ENCODE assay signal across 36 mouse cellular contexts in genomic region chr5:68033345-68033744, GRCm38 (mm10). TPM values are rescaled to one million over a fixed set of nuclear protein-coding genes. Genes with fewer than 3 reads are reported as not detected.
DNase-seq lines count a peak whose midpoint lies in the region; ATAC-seq and TF ChIP-seq lines count a peak whose summit lies in the region.
"Had no signal": no experiment of that assay in that cellular context is flagged by ENCODE, and none has a peak within 500 bp of the region (broad histone marks: within the 10 kb centered on the region; RNA-seq: fewer than 3 reads in every experiment).

No protein-coding gene starts in this region.

- H3K36me3 ChIP-seq in kidney, adult 2 months (ENCODE audit: control insufficient read depth, insufficient read depth, low read length): no peaks in the 10 kb centered on the region
- no peaks in the 10 kb centered on the region for H3K36me3 ChIP-seq in CH12.LX (replicated peaks in 1 of 2; ENCODE audit: control insufficient read depth in 1 of 2, insufficient read depth in 1 of 2, low read length in 1 of 2)
- H3K36me3 ChIP-seq in intestine, embryonic 15.5 days: no peaks in the 10 kb centered on the region
- H3K36me3 ChIP-seq: G1E; limb, embryonic 15.5 days; liver, embryonic 15.5 days; stomach, embryonic 15.5 days had no signal

- no peak for TF ChIP-seq RAD21 in CH12.LX (IDR thresholded peaks at IDR 0.05; ENCODE audit: low read depth, low read length)

- H3K79me2 ChIP-seq in CH12.LX (replicated peaks; ENCODE audit: control insufficient read depth, extremely low read depth, insufficient read depth, poor library complexity, severe bottlenecking): no peaks in the 10 kb centered on the region

- no peak overlapping the region for H3K9ac ChIP-seq in CH12.LX (ENCODE audit: insufficient read depth, low read depth)
- H3K9ac ChIP-seq in intestine, embryonic 15.5 days: no peak overlapping the region
- H3K9ac ChIP-seq: hindbrain, embryonic 14.5 days; limb, embryonic 15.5 days; liver, embryonic 15.5 days; lung, embryonic 14.5 days; stomach, embryonic 15.5 days had no signal

- in situ Hi-C loops in CH12.LX (cut with MboI; ENCODE audit: low pct_ligation_motif_present, low pct_unique_long_range_greater_than_20kb, low sequenced_read_pairs): no loop called here

- no peaks in the 10 kb centered on the region for H3K4me1 ChIP-seq in kidney, adult 2 months (ENCODE audit: control insufficient read depth, insufficient read depth, low read length)
- peaks cover 17 to 33% of the 10 kb centered on the region in 2 experiments for H3K4me1 ChIP-seq in CH12.LX (ENCODE audit: control insufficient read depth in 1 of 2, insufficient read depth in 2 of 2)
- H3K4me1 ChIP-seq in intestine, embryonic 15.5 days (replicated peaks): no peaks in the 10 kb centered on the region
- H3K4me1 ChIP-seq: limb, embryonic 15.5 days; liver, embryonic 15.5 days; stomach, embryonic 15.5 days had no signal

- 67% methylated on average over 2 of the region's 2 CpGs for WGBS in kidney, adult 2 months
- WGBS in intestine, embryonic 15.5 days: 86% methylated on average over 2 of the region's 2 CpGs

- dilution Hi-C loops in CH12.LX (cut with MboI; ENCODE audit: extremely low pct_ligation_motif_present, extremely low pct_unique_long_range_greater_than_20kb, low sequenced_read_pairs): no loop called here

- no peaks in the 10 kb centered on the region for H3K27me3 ChIP-seq in kidney, adult 2 months (replicated peaks; ENCODE audit: control insufficient read depth, insufficient read depth, low read length)
- no peaks in the 10 kb centered on the region for H3K27me3 ChIP-seq in CH12.LX (replicated peaks)
- H3K27me3 ChIP-seq in intestine, embryonic 15.5 days (replicated peaks): no peaks in the 10 kb centered on the region
- H3K27me3 ChIP-seq: limb, embryonic 15.5 days; liver, embryonic 15.5 days; stomach, embryonic 15.5 days had no signal

- DNase-seq in kidney, adult 2 months: peak; percentile 8
- no peak for DNase-seq in kidney, postnatal 4 days
- peak; percentile 87 for DNase-seq in CH12.LX (ENCODE audit: extremely low read depth)
- no peak for DNase-seq in left cerebral cortex, adult 11 months (ENCODE audit: low spot score)
- no peak for DNase-seq in ovary, postnatal 10 days (ENCODE audit: low spot score)
- DNase-seq: adrenal gland, adult 8-10 months; cerebellum, adult 9-10 months; gastrocnemius, postnatal 10 days; heart, adult 11 months; heart, postnatal 4 days; kidney, adult 18-20 months; kidney, postnatal 36 days; left cerebral cortex, postnatal 4 days; lung, embryonic 14.5 days; lung, postnatal 14 days; right cerebral cortex, postnatal 4 days had no signal

- peak; percentile 98 for TF ChIP-seq EP300 in CH12.LX (IDR thresholded peaks at IDR 0.05; ENCODE audit: low read length)

- H3K27ac ChIP-seq in kidney, adult 2 months (ENCODE audit: insufficient read depth, low read depth, low read length): no peak overlapping the region
- H3K27ac ChIP-seq in CH12.LX (ENCODE audit: insufficient read depth, low read depth): peak overlapping the region; percentile 13
- no peak overlapping the region for H3K27ac ChIP-seq in intestine, embryonic 15.5 days
- H3K27ac ChIP-seq: hindbrain, embryonic 14.5 days; limb, embryonic 15.5 days; liver, embryonic 15.5 days; stomach, embryonic 15.5 days had no signal

- H3K4me3 ChIP-seq in kidney, adult 2 months (ENCODE audit: insufficient read depth, low read depth, low read length): no peak overlapping the region
- H3K4me3 ChIP-seq in CH12.LX (replicated peaks in 1 of 3; ENCODE audit: low read depth in 2 of 3, low read length in 2 of 3, poor library complexity in 1 of 3): no peak overlapping the region
- H3K4me3 ChIP-seq in intestine, embryonic 15.5 days (replicated peaks): no peak overlapping the region
- H3K4me3 ChIP-seq: erythroblast, embryonic 14.5 days; limb, embryonic 15.5 days; liver, embryonic 15.5 days; stomach, embryonic 15.5 days had no signal

- H3K9me3 ChIP-seq in CH12.LX (replicated peaks; ENCODE audit: low read length): no peaks in the 10 kb centered on the region
- H3K9me3 ChIP-seq in intestine, embryonic 15.5 days: no peaks in the 10 kb centered on the region
- H3K9me3 ChIP-seq: G1E; limb, embryonic 15.5 days; liver, embryonic 15.5 days; stomach, embryonic 15.5 days had no signal

- TF ChIP-seq CTCF in kidney, adult 2 months (conservative IDR thresholded peaks at IDR 0.05; ENCODE audit: insufficient read depth, insufficient read length, low read depth, low read length): no peak
- TF ChIP-seq CTCF in CH12.LX (conservative IDR thresholded peaks at IDR 0.05 in 1 of 2, IDR thresholded peaks at IDR 0.05 in 1 of 2; ENCODE audit: low read depth in 2 of 2, low read length in 2 of 2): no peak

- peak; percentile 69 for ATAC-seq in inflammation-experienced regulatory T-cells, adult 6 months
- no peak for ATAC-seq in intestine, embryonic 15.5 days
- ATAC-seq: forebrain, embryonic 16.5 days; midbrain, embryonic 16.5 days had no signal

- no peak for TF ChIP-seq POLR2A in kidney, adult 2 months (IDR thresholded peaks at IDR 0.05; ENCODE audit: low read depth, low read length)
- TF ChIP-seq POLR2A in CH12.LX (IDR thresholded peaks at IDR 0.05; ENCODE audit: low read depth, low read length): no peak

- no peak overlapping the region for H3K4me2 ChIP-seq in CH12.LX (ENCODE audit: insufficient read depth, low read depth, poor library complexity, severe bottlenecking)
- H3K4me2 ChIP-seq in intestine, embryonic 15.5 days (replicated peaks): no peak overlapping the region
- H3K4me2 ChIP-seq: heart, embryonic 11.5 days; hindbrain, embryonic 14.5 days; limb, embryonic 15.5 days; liver, embryonic 15.5 days; lung, embryonic 14.5 days; midbrain, embryonic 11.5 days; stomach, embryonic 15.5 days had no signal

TF ChIP-seq in CH12.LX, 34 proteins besides CTCF, POLR2A, EP300 and RAD21:
- TF ChIP-seq MEF2A (IDR thresholded peaks at IDR 0.05; ENCODE audit: borderline replicate concordance, low read depth, low read length) (peak; percentile 84), MYC (IDR thresholded peaks at IDR 0.05; ENCODE audit: low read depth, low read length) (peak; percentile 90), IRF4 (IDR thresholded peaks at IDR 0.05; ENCODE audit: low read depth, low read length) (peak; percentile 91), NRF1 (IDR thresholded peaks at IDR 0.05; ENCODE audit: low read depth, low read length) (no peak), POLR2AphosphoS2 (IDR thresholded peaks at IDR 0.05; ENCODE audit: low read depth, low read length) (no peak), PAX5 (IDR thresholded peaks at IDR 0.05; ENCODE audit: low read length) (no peak), HCFC1 (IDR thresholded peaks at IDR 0.05; ENCODE audit: low read depth, low read length) (peak; percentile 43; the same call in 1 of the 2 replicates), BHLHE40 (IDR thresholded peaks at IDR 0.05; ENCODE audit: low read depth, low read length) (peak; percentile 77), RCOR1 (conservative IDR thresholded peaks at IDR 0.05; ENCODE audit: low read depth, low read length) (0 out of 2 replicates have a peak, but pooled peaks have one; percentile 56), ETS1 (conservative IDR thresholded peaks at IDR 0.05; ENCODE audit: low read depth, low read length) (peak; percentile 96), TCF12 (IDR thresholded peaks at IDR 0.05; ENCODE audit: low read depth, low read length) (peak; percentile 86), SMC3 (IDR thresholded peaks at IDR 0.05; ENCODE audit: low read depth, low read length) (no peak), NELFE (IDR thresholded peaks at IDR 0.05; ENCODE audit: low read depth, low read length) (no peak), SIN3A (IDR thresholded peaks at IDR 0.05; ENCODE audit: low read length) (0 out of 2 replicates have a peak, but pooled peaks have one; percentile 33), JUND (conservative IDR thresholded peaks at IDR 0.05; ENCODE audit: low read depth, low read length) (peak; percentile 96), USF1 (IDR thresholded peaks at IDR 0.05; ENCODE audit: low read depth, low read length) (no peak), MAX (IDR thresholded peaks at IDR 0.05; ENCODE audit: low read length) (peak; percentile 91), CHD2 (IDR thresholded peaks at IDR 0.05; ENCODE audit: low read length) (peak; percentile 54; the same call in 1 of the 2 replicates), E2F4 (IDR thresholded peaks at IDR 0.05; ENCODE audit: insufficient replicate concordance, low read depth, low read length) (no peak), USF2 (conservative IDR thresholded peaks at IDR 0.05; ENCODE audit: low read depth, low read length) (peak; percentile 30; the same call in 1 of the 2 replicates), ZKSCAN1 (IDR thresholded peaks at IDR 0.05; ENCODE audit: borderline replicate concordance, low read depth, low read length) (no peak), JUN (IDR thresholded peaks at IDR 0.05; ENCODE audit: insufficient read depth, low read depth, low read length) (peak; percentile 91), ZMIZ1 (IDR thresholded peaks at IDR 0.05; ENCODE audit: low read depth, low read length) (no peak), ELF1 (IDR thresholded peaks at IDR 0.05; ENCODE audit: low read depth, low read length) (peak; percentile 64), TBP (conservative IDR thresholded peaks at IDR 0.05; ENCODE audit: low read depth, low read length) (0 out of 2 replicates have a peak, but pooled peaks have one; percentile 33), MAFK (IDR thresholded peaks at IDR 0.05; ENCODE audit: insufficient replicate concordance, low read length) (peak; percentile 96)

RNA-seq across cellular contexts. Expression of gene Grxcr1, which starts 1.7 kb away (rescaled TPM):
- polyA plus RNA-seq in kidney, adult 2 months (2012; rRNA removed): not detected in 2 replicates
- total RNA-seq in CH12.LX (2012; rRNA removed) (not detected in 2 replicates), CH12.LX (2014; rRNA removed) (not detected in 2 replicates)
- not detected in 2 replicates for polyA plus RNA-seq in CH12.LX (2012; ENCODE audit: insufficient read length, low read depth)
- not detected for polyA plus RNA-seq in inflammation-experienced regulatory T-cells, adult 6 months (2017; shearing (Covaris generic))
- not detected in 2 replicates for polyA plus RNA-seq in intestine, embryonic 15.5 days (2015; fragmentation: Nextera tagmentation; extraction: Ambion mirVana)
- total RNA-seq: adrenal gland, adult 8-10 months; adrenal gland, postnatal 4 days; G1E; gastrocnemius, postnatal 10 days; heart, postnatal 4 days; layer of hippocampus, adult 8-10 months; layer of hippocampus, postnatal 25 days; left cerebral cortex, postnatal 4 days had no signal
- polyA plus RNA-seq: cortical plate, adult 2 months; erythroblast, embryonic 14.5 days; forebrain, embryonic 11.5 days; forebrain, embryonic 16.5 days; G1E; heart, embryonic 11.5 days; heart, embryonic 16.5 days; hindbrain, embryonic 14.5 days; kidney, embryonic 16.5 days; limb, embryonic 15.5 days; liver, embryonic 15.5 days; lung, embryonic 14.5 days; midbrain, embryonic 11.5 days; midbrain, embryonic 16.5 days; stomach, embryonic 15.5 days; urinary bladder, adult 2 months had no signal

Comparison
In these comparisons a context has a peak if more than half of its experiments do, and no peak if none do; other contexts are left out.
1. DNase-seq: peak in kidney, adult 2 months (single experiment) and CH12.LX (single experiment); none in kidney, postnatal 4 days (0 of 2), left cerebral cortex, adult 11 months (single experiment) and ovary, postnatal 10 days (single experiment).